Mouse (Mus musculus) testis, postnatal 10 days (tissue): ENCODE measurements around the gene Olfr344.

Source experiments
- DNase-seq: peaks from one replicate; pipeline ENCODE4 v3.0.0; 2021; ENCODE audit warnings: low spot score

Gene Olfr344

GRCm38 (mm10) chr2:36566362-36566761, at the start of gene Olfr344:
Olfr344 (plus strand) TSS chr2:36566662.
- DNase-seq = no peak

- DNase-seq = no peak
Measured at GRCm38 (mm10) chr2:36524698-36525097, 41.8 kb upstream of the Olfr344 start, which contains the start of gene Olfr342. Olfr342 (plus strand) TSS chr2:36524998.

GRCm38 (mm10) chr2:36565156-36565555, 1.3 kb upstream of the Olfr344 start:
- DNase-seq = no peak

- DNase-seq = no peak
Measured at GRCm38 (mm10) chr2:36567022-36567421, 560 bp downstream of the Olfr344 start.

GRCm38 (mm10) chr2:36567845-36568244, 1.4 kb downstream of the Olfr344 start:
- no peak for DNase-seq
